ENCODE assay signal across 9 mouse cellular contexts in the genomic region with DNA sequence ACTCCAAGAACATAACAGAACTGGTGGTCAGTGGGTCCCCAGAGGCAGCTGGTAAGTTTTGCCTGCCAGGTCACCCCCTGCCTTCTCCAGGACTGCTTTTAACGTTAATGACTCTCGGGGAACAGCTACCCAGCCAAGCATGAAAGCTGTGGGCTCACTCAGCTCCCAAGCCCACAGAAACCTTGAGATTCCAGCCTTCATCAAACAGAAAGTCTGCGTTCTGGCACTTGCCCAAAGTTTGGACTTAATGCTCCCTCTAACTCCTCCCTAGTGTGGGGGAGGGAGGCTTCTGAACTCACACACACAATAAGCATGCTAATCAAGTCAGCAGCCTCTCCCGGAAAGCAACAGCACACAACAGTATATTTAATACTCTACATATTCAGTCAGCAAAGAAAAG.
A peak's percentile ranks its signal among the peaks of the same experiment; 100 is the strongest.
DNase-seq lines count a peak whose midpoint lies in the region; ATAC-seq and TF ChIP-seq lines count a peak whose summit lies in the region.
"Had no signal": no experiment of that assay in that cellular context is flagged by ENCODE, and none has a peak within 500 bp of the region (broad histone marks: within the 10 kb centered on the region; RNA-seq: fewer than 3 reads in every experiment).

No protein-coding gene starts in this region.

- H3K9ac ChIP-seq in embryonic facial prominence, embryonic 15.5 days, result no peak overlapping the region
- no peak overlapping the region for H3K9ac ChIP-seq in heart, postnatal 0 days (replicated peaks; ENCODE audit: low read depth, low read length)
- no peak overlapping the region for H3K9ac ChIP-seq in midbrain, embryonic 14.5 days (replicated peaks; ENCODE audit: low read length)

- no peak overlapping the region for H3K4me3 ChIP-seq in embryonic facial prominence, embryonic 15.5 days (replicated peaks)
- no peak overlapping the region for H3K4me3 ChIP-seq in heart, postnatal 0 days (ENCODE audit: low read depth, low read length)
- no peak overlapping the region for H3K4me3 ChIP-seq in midbrain, embryonic 14.5 days (replicated peaks; ENCODE audit: low read depth, low read length)
- H3K4me3 ChIP-seq: megakaryocyte, embryonic 14.5 days had no signal

- WGBS in embryonic facial prominence, embryonic 15.5 days, result 3% methylated on average over 4 of the region's 4 CpGs
- WGBS in heart, postnatal 0 days, result 7% methylated on average over 4 of the region's 4 CpGs
- 4% methylated on average over 4 of the region's 4 CpGs for WGBS in midbrain, embryonic 14.5 days

- H3K27ac ChIP-seq in embryonic facial prominence, embryonic 15.5 days (replicated peaks), result peak overlapping the region; percentile 45
- peak overlapping the region; percentile 39 for H3K27ac ChIP-seq in heart, postnatal 0 days (ENCODE audit: low read depth)
- peak overlapping the region; percentile 37; the same call in 1 of the 2 replicates for H3K27ac ChIP-seq in midbrain, embryonic 14.5 days (replicated peaks; ENCODE audit: low read depth, low read length)

- peaks cover 9% of the 10 kb centered on the region for H3K36me3 ChIP-seq in embryonic facial prominence, embryonic 15.5 days
- H3K36me3 ChIP-seq in heart, postnatal 0 days (replicated peaks; ENCODE audit: control insufficient read depth, insufficient read depth, low read length), result peaks cover 27% of the 10 kb centered on the region
- H3K36me3 ChIP-seq in midbrain, embryonic 14.5 days (ENCODE audit: control insufficient read depth, insufficient read depth, low read length), result peaks cover 3% of the 10 kb centered on the region; the same call in 1 of the 2 replicates

- peak; percentile 84 for ATAC-seq in embryonic facial prominence, embryonic 15.5 days (ENCODE audit: insufficient number of reproducible peaks, low FRiP score, low TSS enrichment, low read depth)
- ATAC-seq in heart, postnatal 0 days (ENCODE audit: insufficient read depth, low read depth), result peak; percentile 69; the same call in 1 of the 2 replicates
- peak; percentile 83 for ATAC-seq in midbrain, embryonic 14.5 days (ENCODE audit: low FRiP score, low TSS enrichment)

- H3K9me3 ChIP-seq in embryonic facial prominence, embryonic 15.5 days (replicated peaks), result no peaks in the 10 kb centered on the region
- H3K9me3 ChIP-seq in heart, postnatal 0 days (replicated peaks; ENCODE audit: control insufficient read depth, low read length), result no peaks in the 10 kb centered on the region
- no peaks in the 10 kb centered on the region for H3K9me3 ChIP-seq in midbrain, embryonic 14.5 days (ENCODE audit: control insufficient read depth, low read length)
- H3K9me3 ChIP-seq: megakaryocyte, embryonic 14.5 days had no signal

- no peak overlapping the region for H3K4me2 ChIP-seq in embryonic facial prominence, embryonic 15.5 days (replicated peaks)
- H3K4me2 ChIP-seq in heart, postnatal 0 days (ENCODE audit: low read depth, low read length), result peak overlapping the region; percentile 11
- peak overlapping the region; percentile 19; the same call in 1 of the 2 replicates for H3K4me2 ChIP-seq in midbrain, embryonic 14.5 days (ENCODE audit: low read length)

- no peak for TF ChIP-seq CTCF in heart, postnatal 0 days (IDR thresholded peaks at IDR 0.05; ENCODE audit: low read depth)

- H3K27me3 ChIP-seq in embryonic facial prominence, embryonic 15.5 days, result no peaks in the 10 kb centered on the region
- no peaks in the 10 kb centered on the region for H3K27me3 ChIP-seq in heart, postnatal 0 days (ENCODE audit: control insufficient read depth, insufficient read depth, low read length)
- H3K27me3 ChIP-seq in midbrain, embryonic 14.5 days (ENCODE audit: control insufficient read depth, insufficient read depth, low read length), result no peaks in the 10 kb centered on the region
- H3K27me3 ChIP-seq: megakaryocyte, embryonic 14.5 days had no signal

- no peak for TF ChIP-seq EP300 in heart, postnatal 0 days (IDR thresholded peaks at IDR 0.05; ENCODE audit: low read depth)

- H3K4me1 ChIP-seq in embryonic facial prominence, embryonic 15.5 days, result peaks cover 21% of the 10 kb centered on the region
- peaks cover 15% of the 10 kb centered on the region for H3K4me1 ChIP-seq in heart, postnatal 0 days (ENCODE audit: control insufficient read depth, insufficient read depth)
- H3K4me1 ChIP-seq in midbrain, embryonic 14.5 days (ENCODE audit: control insufficient read depth, insufficient read depth, low read length), result peaks cover 7% of the 10 kb centered on the region; the same call in 1 of the 2 replicates
- H3K4me1 ChIP-seq: megakaryocyte, embryonic 14.5 days had no signal

- peak; percentile 68 to 69 for DNase-seq in urinary bladder, postnatal 4 days (ENCODE audit: low spot score in 2 of 2)
- no peak for DNase-seq in urinary bladder, adult 18-20 months (ENCODE audit: low spot score in 2 of 2)
- peak; percentile 58 for DNase-seq in heart, postnatal 0 days (ENCODE audit: low spot score)
- DNase-seq in kidney, postnatal 25 days, result peak; percentile 89
- DNase-seq in midbrain, embryonic 14.5 days, result peak; percentile 85
- no peak for DNase-seq in spleen, postnatal 4 days (ENCODE audit: low spot score in 2 of 2)
- DNase-seq in cerebellum, adult 9-11 months, result no peak

Comparison
In these comparisons a context has a peak if more than half of its experiments do, and no peak if none do; other contexts are left out.
1. DNase-seq: peak in urinary bladder, postnatal 4 days (2 of 2), heart, postnatal 0 days (single experiment), kidney, postnatal 25 days (2 of 2) and midbrain, embryonic 14.5 days (single experiment); none in urinary bladder, adult 18-20 months (0 of 2), spleen, postnatal 4 days (0 of 2) and cerebellum, adult 9-11 months (single experiment).
2. Peak in every context shown above with its lines, with median percentiles within 50 percentile points of each other: ATAC-seq and H3K27ac ChIP-seq.